Mouse (Mus musculus) ES-E14 (cell line): Measurements from ENCODE around the gene Gatb.

Source experiments
- CHD2 ChIP-seq: IDR thresholded peaks from 2 replicates; pipeline ENCODE4 v1.6.1; 2014; ENCODE audit warnings: mild to moderate bottlenecking, low read depth, low read length, inconsistent platforms
- HCFC1 ChIP-seq: IDR thresholded peaks from 2 replicates; pipeline ENCODE4 v1.6.1; 2012; ENCODE audit warnings: low read length, inconsistent platforms, borderline replicate concordance; ENCODE audit not compliant: insufficient read depth
- MAFK ChIP-seq: IDR thresholded peaks from 2 replicates; pipeline ENCODE4 v1.6.1; 2014; ENCODE audit warnings: mild to moderate bottlenecking, low read depth, low read length, inconsistent platforms; ENCODE audit not compliant: insufficient read depth
- ZNF384 ChIP-seq: IDR thresholded peaks from 2 replicates; pipeline ENCODE4 v1.6.1; 2012; ENCODE audit warnings: low read depth, low read length, inconsistent platforms

- no peak for TF ChIP-seq CHD2
- no peak for TF ChIP-seq ZNF384
- no peak for TF ChIP-seq MAFK
- TF ChIP-seq HCFC1, result no peak
Observed at GRCm38 (mm10) chr3:85599526-85599925, 25.6 kb downstream of the Gatb start.
